Mouse (Mus musculus): Measurements from ENCODE around the gene Atf7.

DNA sequence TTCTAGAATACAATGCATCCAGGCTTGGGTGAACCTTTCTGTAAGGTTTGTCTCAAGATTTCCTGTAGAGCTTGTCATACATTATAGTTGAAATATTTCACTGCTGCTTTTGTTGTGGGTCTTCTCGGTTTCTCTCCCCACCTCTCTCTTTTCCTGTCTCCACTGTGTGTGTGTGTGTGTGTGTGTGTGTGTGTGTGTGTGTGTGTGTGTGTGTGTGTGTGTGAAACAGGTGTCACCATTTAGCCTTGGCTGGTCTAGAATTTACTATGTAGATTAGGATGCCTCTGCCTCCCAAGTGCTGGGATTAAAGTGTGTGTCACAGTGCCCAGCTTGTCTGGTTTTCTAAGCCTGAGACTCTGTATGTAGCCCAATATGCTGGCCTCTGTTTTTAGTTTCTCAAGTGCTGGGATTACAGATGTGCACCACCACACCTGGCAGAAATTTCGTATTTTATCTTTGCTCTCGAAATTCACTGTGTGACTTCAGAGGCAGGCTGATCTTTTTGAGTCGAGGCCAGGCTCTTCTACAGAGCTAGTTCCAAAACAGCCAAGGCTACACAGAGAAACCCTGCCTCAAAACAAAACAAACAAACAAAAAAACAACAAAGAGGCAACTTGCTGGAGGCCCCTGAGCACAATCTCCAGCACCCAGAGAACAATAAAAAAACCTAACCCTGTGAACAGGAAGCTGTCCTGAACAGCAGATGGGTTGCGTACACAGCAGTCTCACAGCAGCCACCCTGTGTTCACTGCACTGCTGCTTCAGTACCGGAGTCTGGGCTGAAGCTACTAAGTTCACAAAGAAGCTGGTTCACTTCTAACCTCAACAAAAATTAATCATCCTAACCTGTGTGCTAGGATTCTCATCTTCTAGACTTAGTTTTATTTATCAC is 98.9 kb downstream of the Atf7 start:
- TF ChIP-seq POLR2A (IDR thresholded peaks at IDR 0.05; ENCODE audit: low read depth, low read length) (no peak), CTCF (IDR thresholded peaks at IDR 0.05; ENCODE audit: extremely low read depth, insufficient read depth, insufficient read length, insufficient replicate concordance) (no peak)
